Mouse (Mus musculus): ENCODE measurements around the gene Kpna6. TPM values are rescaled to one million over a fixed set of nuclear protein-coding genes. Genes with fewer than 3 reads are reported as not detected.

The Kpna6 gene
- polyA plus RNA-seq, 1 experiment from 2014 or later, result 19.3 TPM

- Histone ChIP-seq H3K27ac (ENCODE audit: low read length) (peak overlapping the region; percentile 98), H3K4me2 (ENCODE audit: low read length) (peak overlapping the region; percentile 72), H3K27me3 (ENCODE audit: control insufficient read depth, insufficient read depth, low read depth, low read length) (no peaks in the 10 kb centered on the region), H3K4me1 (ENCODE audit: control insufficient read depth, insufficient read depth, low read length) (peaks cover 27% of the 10 kb centered on the region), H3K9me3 (replicated peaks; ENCODE audit: control insufficient read depth, low read length, poor library complexity, severe bottlenecking) (no peaks in the 10 kb centered on the region), H3K4me3 (ENCODE audit: low read depth, low read length) (peak overlapping the region; percentile 63), H3K9ac (ENCODE audit: low read depth, low read length) (peak overlapping the region; percentile 84), H3K36me3 (ENCODE audit: control insufficient read depth, insufficient read depth, low read length) (peaks cover 13% of the 10 kb centered on the region)
- ATAC-seq, result no peak
- 79% methylated on average over 7 of the region's 7 CpGs for WGBS
Observed at GRCm38 (mm10) chr4:129697191-129697590, 24.6 kb upstream of the Kpna6 start.

GRCm38 (mm10) chr4:129696158-129696985 is 23.8 kb upstream of the Kpna6 start, which contains the start of gene Tmem39b:
Gene Tmem39b, minus strand, starts transcription at chr4:129696838.
- no peaks in the 10 kb centered on the region for H3K9me3 ChIP-seq (replicated peaks; ENCODE audit: control insufficient read depth, low read length, poor library complexity, severe bottlenecking)
- peak within 1 kb of the TSS; percentile 63 for H3K4me3 ChIP-seq (ENCODE audit: low read depth, low read length)
- peak; percentile 91 for ATAC-seq
- peak within 1 kb of the TSS; percentile 84 for H3K9ac ChIP-seq (ENCODE audit: low read depth, low read length)
- peak within 1 kb of the TSS; percentile 72 for H3K4me2 ChIP-seq (ENCODE audit: low read length)
- peaks cover 21% of the 10 kb centered on the region for H3K36me3 ChIP-seq (ENCODE audit: control insufficient read depth, insufficient read depth, low read length)
- H3K27ac ChIP-seq (ENCODE audit: low read length), result peak within 1 kb of the TSS; percentile 98
- H3K27me3 ChIP-seq (ENCODE audit: control insufficient read depth, insufficient read depth, low read depth, low read length), result no peaks in the 10 kb centered on the region
- under 1% methylated on average over 53 of the region's 57 CpGs for WGBS
- peaks cover 20% of the 10 kb centered on the region for H3K4me1 ChIP-seq (ENCODE audit: control insufficient read depth, insufficient read depth, low read length)

GRCm38 (mm10) chr4:129695815-129696157 is 23.2 kb upstream of the Kpna6 start:
- H3K4me3 ChIP-seq (ENCODE audit: low read depth, low read length), result peak overlapping the region; percentile 63
- peak overlapping the region; percentile 72 for H3K4me2 ChIP-seq (ENCODE audit: low read length)
- no peaks in the 10 kb centered on the region for H3K9me3 ChIP-seq (replicated peaks; ENCODE audit: control insufficient read depth, low read length, poor library complexity, severe bottlenecking)
- H3K36me3 ChIP-seq (ENCODE audit: control insufficient read depth, insufficient read depth, low read length), result peaks cover 22% of the 10 kb centered on the region
- peak overlapping the region; percentile 84 for H3K9ac ChIP-seq (ENCODE audit: low read depth, low read length)
- 24% methylated on average over 6 of the region's 6 CpGs for WGBS
- peak; percentile 5; the same call in 1 of the 2 replicates for ATAC-seq
- H3K4me1 ChIP-seq (ENCODE audit: control insufficient read depth, insufficient read depth, low read length), result peaks cover 20% of the 10 kb centered on the region
- no peaks in the 10 kb centered on the region for H3K27me3 ChIP-seq (ENCODE audit: control insufficient read depth, insufficient read depth, low read depth, low read length)
- peak overlapping the region; percentile 98 for H3K27ac ChIP-seq (ENCODE audit: low read length)

GRCm38 (mm10) chr4:129684531-129684930 is 12.0 kb upstream of the Kpna6 start:
- Histone ChIP-seq H3K36me3 (ENCODE audit: control insufficient read depth, insufficient read depth, low read length) (peaks cover 59% of the 10 kb centered on the region), H3K9ac (ENCODE audit: low read depth, low read length) (no peak overlapping the region), H3K4me2 (ENCODE audit: low read length) (no peak overlapping the region), H3K27ac (ENCODE audit: low read length) (no peak overlapping the region), H3K4me1 (ENCODE audit: control insufficient read depth, insufficient read depth, low read length) (no peaks in the 10 kb centered on the region), H3K4me3 (ENCODE audit: low read depth, low read length) (no peak overlapping the region), H3K9me3 (replicated peaks; ENCODE audit: control insufficient read depth, low read length, poor library complexity, severe bottlenecking) (no peaks in the 10 kb centered on the region), H3K27me3 (ENCODE audit: control insufficient read depth, insufficient read depth, low read depth, low read length) (no peaks in the 10 kb centered on the region)
- over 99% methylated on average over 6 of the region's 6 CpGs for WGBS
- ATAC-seq, result no peak

- H3K9me3 ChIP-seq (replicated peaks; ENCODE audit: control insufficient read depth, low read length, poor library complexity, severe bottlenecking), result no peaks in the 10 kb centered on the region
- ATAC-seq, result no peak
- H3K4me1 ChIP-seq (ENCODE audit: control insufficient read depth, insufficient read depth, low read length), result no peaks in the 10 kb centered on the region
- WGBS, result 92% methylated on average over 11 of the region's 11 CpGs
- no peaks in the 10 kb centered on the region for H3K27me3 ChIP-seq (ENCODE audit: control insufficient read depth, insufficient read depth, low read depth, low read length)
- peaks cover 55% of the 10 kb centered on the region for H3K36me3 ChIP-seq (ENCODE audit: control insufficient read depth, insufficient read depth, low read length)
- H3K4me2 ChIP-seq (ENCODE audit: low read length), result no peak overlapping the region
- H3K9ac ChIP-seq (ENCODE audit: low read depth, low read length), result no peak overlapping the region
- no peak overlapping the region for H3K27ac ChIP-seq (ENCODE audit: low read length)
- no peak overlapping the region for H3K4me3 ChIP-seq (ENCODE audit: low read depth, low read length)
Observed at GRCm38 (mm10) chr4:129683901-129684493, 11.4 kb upstream of the Kpna6 start.

GRCm38 (mm10) chr4:129681837-129682236 is 9.3 kb upstream of the Kpna6 start:
- WGBS, result 97% methylated on average over 11 of the region's 11 CpGs
- H3K27ac ChIP-seq (ENCODE audit: low read length), result no peak overlapping the region
- H3K4me1 ChIP-seq (ENCODE audit: control insufficient read depth, insufficient read depth, low read length), result no peaks in the 10 kb centered on the region
- no peaks in the 10 kb centered on the region for H3K27me3 ChIP-seq (ENCODE audit: control insufficient read depth, insufficient read depth, low read depth, low read length)
- no peak overlapping the region for H3K9ac ChIP-seq (ENCODE audit: low read depth, low read length)
- ATAC-seq, result no peak
- no peak overlapping the region for H3K4me3 ChIP-seq (ENCODE audit: low read depth, low read length)
- H3K36me3 ChIP-seq (ENCODE audit: control insufficient read depth, insufficient read depth, low read length), result peaks cover 65% of the 10 kb centered on the region
- H3K4me2 ChIP-seq (ENCODE audit: low read length), result no peak overlapping the region
- H3K9me3 ChIP-seq (replicated peaks; ENCODE audit: control insufficient read depth, low read length, poor library complexity, severe bottlenecking), result no peaks in the 10 kb centered on the region

- H3K36me3 ChIP-seq (ENCODE audit: control insufficient read depth, insufficient read depth, low read length), result peaks cover 17% of the 10 kb centered on the region
- H3K9ac ChIP-seq (ENCODE audit: low read depth, low read length), result peak overlapping the region; percentile 93
- peaks cover 16% of the 10 kb centered on the region; the same call in 1 of the 2 replicates for H3K4me1 ChIP-seq (ENCODE audit: control insufficient read depth, insufficient read depth, low read length)
- H3K4me2 ChIP-seq (ENCODE audit: low read length), result peak overlapping the region; percentile 73
- WGBS, result 6% methylated on average over 10 of the region's 10 CpGs
- no peaks in the 10 kb centered on the region for H3K27me3 ChIP-seq (ENCODE audit: control insufficient read depth, insufficient read depth, low read depth, low read length)
- H3K4me3 ChIP-seq (ENCODE audit: low read depth, low read length), result peak overlapping the region; percentile 85
- no peaks in the 10 kb centered on the region for H3K9me3 ChIP-seq (replicated peaks; ENCODE audit: control insufficient read depth, low read length, poor library complexity, severe bottlenecking)
- no peak for ATAC-seq
- peak overlapping the region; percentile 90 for H3K27ac ChIP-seq (ENCODE audit: low read length)
Observed at GRCm38 (mm10) chr4:129672878-129673449, 397 bp upstream of the Kpna6 start.

- Histone ChIP-seq H3K4me3 (ENCODE audit: low read depth, low read length) (peak overlapping the region; percentile 85), H3K9ac (ENCODE audit: low read depth, low read length) (peak overlapping the region; percentile 93), H3K27me3 (ENCODE audit: control insufficient read depth, insufficient read depth, low read depth, low read length) (no peaks in the 10 kb centered on the region), H3K36me3 (ENCODE audit: control insufficient read depth, insufficient read depth, low read length) (peaks cover 5% of the 10 kb centered on the region), H3K27ac (ENCODE audit: low read length) (peak overlapping the region; percentile 90), H3K9me3 (replicated peaks; ENCODE audit: control insufficient read depth, low read length, poor library complexity, severe bottlenecking) (no peaks in the 10 kb centered on the region), H3K4me1 (ENCODE audit: control insufficient read depth, insufficient read depth, low read length) (peaks cover 16% of the 10 kb centered on the region; the same call in 1 of the 2 replicates), H3K4me2 (ENCODE audit: low read length) (peak overlapping the region; percentile 73)
- WGBS, result 8% methylated on average over 12 of the region's 12 CpGs
- peak; percentile 49; the same call in 1 of the 2 replicates for ATAC-seq
Observed at GRCm38 (mm10) chr4:129671491-129672082, 980 bp downstream of the Kpna6 start.
